Mouse (Mus musculus) CH12.LX (cell line): ENCODE measurements around the gene Ccdc50. TPM values are rescaled to one million over a fixed set of nuclear protein-coding genes. Genes with fewer than 3 reads are reported as not detected.

Experiments
- DNase-seq: peaks from one replicate; pipeline ENCODE4 v3.0.0-alpha.2; 2013; ENCODE audit errors: extremely low read depth
- H3K27ac ChIP-seq: 2 replicates; pipeline ENCODE4 v1.5.1; 2012; ENCODE audit warnings: low read depth, mild to moderate bottlenecking, control low read depth, moderate library complexity; ENCODE audit not compliant: insufficient read depth
- H3K27me3 ChIP-seq: replicated peaks from 2 replicates; pipeline ENCODE3; 2012; ENCODE audit warnings: inconsistent platforms
- H3K36me3 ChIP-seq, 2 experiments: replicated peaks in 1 of 2; 2 replicates each; pipeline versions ENCODE3 to v1.6.1; 2012; ENCODE audit warnings: inconsistent platforms in 1 of 2, low read length in 1 of 2, mild to moderate bottlenecking in 1 of 2, mixed read lengths in 1 of 2, moderate library complexity in 1 of 2; ENCODE audit not compliant: control insufficient read depth in 1 of 2, insufficient read depth in 1 of 2
- H3K4me1 ChIP-seq, 2 experiments: 2 replicates each; pipeline ENCODE4 v1.6.1; 2012; ENCODE audit warnings: inconsistent platforms in 1 of 2, moderate library complexity in 1 of 2; ENCODE audit not compliant: insufficient read depth in 2 of 2, control insufficient read depth in 1 of 2
- H3K4me2 ChIP-seq: 2 replicates; pipeline ENCODE4 v1.6.1; 2012; ENCODE audit warnings: low read depth, mild to moderate bottlenecking, control low read depth; ENCODE audit not compliant: poor library complexity, insufficient read depth, severe bottlenecking
- H3K4me3 ChIP-seq, 3 experiments: fragments of 150-350 bp in 1 of 3; sonication (generic) in 1 of 3; replicated peaks in 1 of 3; 2 replicates each; pipeline versions ENCODE3 to v1.5.1; 2011 to 2012; ENCODE audit warnings: low read depth in 2 of 3, low read length in 2 of 3, mild to moderate bottlenecking in 2 of 3, moderate library complexity in 2 of 3, control low read depth in 1 of 3, improper control_type of control experiment in 1 of 3, inconsistent platforms in 1 of 3, mixed read lengths in 1 of 3; ENCODE audit not compliant: poor library complexity in 1 of 3
- H3K79me2 ChIP-seq: replicated peaks from 2 replicates; pipeline ENCODE4 v1.6.1; 2012; ENCODE audit warnings: mild to moderate bottlenecking, moderate library complexity; ENCODE audit not compliant: control insufficient read depth, poor library complexity, insufficient read depth, severe bottlenecking; ENCODE audit errors: extremely low read depth
- H3K9ac ChIP-seq: 2 replicates; pipeline ENCODE4 v1.6.1; 2012; ENCODE audit warnings: low read depth, mild to moderate bottlenecking, control low read depth, moderate library complexity; ENCODE audit not compliant: insufficient read depth
- H3K9me3 ChIP-seq: replicated peaks from 2 replicates; pipeline ENCODE3; 2012; ENCODE audit warnings: low read length, inconsistent platforms, mixed read lengths
- BHLHE40 ChIP-seq: IDR thresholded peaks from 2 replicates; pipeline ENCODE4 v1.6.1; 2011; ENCODE audit warnings: mild to moderate bottlenecking, low read depth, low read length, improper control_type of control experiment
- CHD1 ChIP-seq: IDR thresholded peaks from 2 replicates; pipeline ENCODE4 v1.6.1; 2012; ENCODE audit warnings: low read depth, low read length, improper control_type of control experiment, inconsistent platforms
- CHD2 ChIP-seq: IDR thresholded peaks from 2 replicates; pipeline ENCODE4 v1.6.1; 2011; ENCODE audit warnings: low read length, improper control_type of control experiment
- CTCF ChIP-seq, 2 experiments: IDR thresholded peaks in 1 of 2; conservative IDR thresholded peaks in 1 of 2; 2 replicates each; pipeline ENCODE4 v1.5.1; 2011 to 2012; ENCODE audit warnings: low read depth in 2 of 2, low read length in 2 of 2, improper control_type of control experiment in 1 of 2, inconsistent platforms in 1 of 2, mild to moderate bottlenecking in 1 of 2, moderate library complexity in 1 of 2
- E2F4 ChIP-seq: IDR thresholded peaks from 2 replicates; pipeline ENCODE4 v1.6.1; 2011; ENCODE audit warnings: low read depth, low read length, improper control_type of control experiment; ENCODE audit not compliant: insufficient replicate concordance
- ELF1 ChIP-seq: IDR thresholded peaks from 2 replicates; pipeline ENCODE4 v1.6.1; 2014; ENCODE audit warnings: low read depth, mild to moderate bottlenecking, inconsistent platforms, low read length, improper control_type of control experiment
- EP300 ChIP-seq: IDR thresholded peaks from 2 replicates; pipeline ENCODE4 v1.6.1; 2011; ENCODE audit warnings: low read length, improper control_type of control experiment
- ETS1 ChIP-seq: conservative IDR thresholded peaks from 2 replicates; pipeline ENCODE4 v1.6.1; 2012; ENCODE audit warnings: low read depth, mild to moderate bottlenecking, inconsistent platforms, low read length, improper control_type of control experiment, moderate library complexity
- GABPA ChIP-seq: IDR thresholded peaks from 2 replicates; pipeline ENCODE4 v1.6.1; 2012; ENCODE audit warnings: low read depth, low read length, improper control_type of control experiment, inconsistent platforms; ENCODE audit not compliant: insufficient replicate concordance
- HCFC1 ChIP-seq: IDR thresholded peaks from 2 replicates; pipeline ENCODE4 v1.6.1; 2012; ENCODE audit warnings: low read depth, mild to moderate bottlenecking, inconsistent platforms, low read length, improper control_type of control experiment
- IRF4 ChIP-seq: IDR thresholded peaks from 2 replicates; pipeline ENCODE4 v1.6.1; 2014; ENCODE audit warnings: low read depth, mild to moderate bottlenecking, inconsistent platforms, low read length, improper control_type of control experiment
- JUN ChIP-seq: IDR thresholded peaks from 2 replicates; pipeline ENCODE4 v1.6.1; 2011; ENCODE audit warnings: low read depth, mild to moderate bottlenecking, low read length, improper control_type of control experiment, moderate library complexity; ENCODE audit not compliant: insufficient read depth
- JUND ChIP-seq: conservative IDR thresholded peaks from 2 replicates; pipeline ENCODE4 v1.6.1; 2011; ENCODE audit warnings: low read depth, low read length, improper control_type of control experiment
- KAT2A ChIP-seq: IDR thresholded peaks from 2 replicates; pipeline ENCODE4 v1.6.1; 2012; ENCODE audit warnings: low read length, improper control_type of control experiment, inconsistent platforms; ENCODE audit not compliant: insufficient replicate concordance
- MAFK ChIP-seq: IDR thresholded peaks from 2 replicates; pipeline ENCODE4 v1.6.1; 2011; ENCODE audit warnings: low read length, improper control_type of control experiment; ENCODE audit not compliant: insufficient replicate concordance
- MAX ChIP-seq: IDR thresholded peaks from 2 replicates; pipeline ENCODE4 v1.6.1; 2011; ENCODE audit warnings: low read length, improper control_type of control experiment
- MEF2A ChIP-seq: IDR thresholded peaks from 2 replicates; pipeline ENCODE4 v1.6.1; 2014; ENCODE audit warnings: low read depth, mild to moderate bottlenecking, inconsistent platforms, low read length, improper control_type of control experiment, borderline replicate concordance
- MYC ChIP-seq: IDR thresholded peaks from 2 replicates; pipeline ENCODE4 v1.6.1; 2011; ENCODE audit warnings: low read depth, mild to moderate bottlenecking, improper control_type of control experiment, low read length
- NELFE ChIP-seq: IDR thresholded peaks from 2 replicates; pipeline ENCODE4 v1.6.1; 2011; ENCODE audit warnings: low read depth, low read length, improper control_type of control experiment
- NRF1 ChIP-seq: IDR thresholded peaks from 2 replicates; pipeline ENCODE4 v1.6.1; 2014; ENCODE audit warnings: low read depth, mild to moderate bottlenecking, inconsistent platforms, low read length, improper control_type of control experiment, moderate library complexity
- PAX5 ChIP-seq: IDR thresholded peaks from 2 replicates; pipeline ENCODE4 v1.6.1; 2012; ENCODE audit warnings: low read length, inconsistent platforms, mixed read lengths
- POLR2A ChIP-seq: IDR thresholded peaks from 2 replicates; pipeline ENCODE4 v1.6.1; 2011; ENCODE audit warnings: low read depth, mild to moderate bottlenecking, improper control_type of control experiment, low read length
- POLR2AphosphoS2 ChIP-seq: IDR thresholded peaks from 2 replicates; pipeline ENCODE4 v1.6.1; 2011; ENCODE audit warnings: low read depth, low read length, improper control_type of control experiment
- RCOR1 ChIP-seq: conservative IDR thresholded peaks from 2 replicates; pipeline ENCODE4 v1.6.1; 2012; ENCODE audit warnings: low read depth, mild to moderate bottlenecking, inconsistent platforms, low read length, improper control_type of control experiment
- TBP ChIP-seq: conservative IDR thresholded peaks from 2 replicates; pipeline ENCODE4 v1.6.1; 2011; ENCODE audit warnings: low read depth, low read length, improper control_type of control experiment
- TCF12 ChIP-seq: IDR thresholded peaks from 2 replicates; pipeline ENCODE4 v1.6.1; 2014; ENCODE audit warnings: low read depth, mild to moderate bottlenecking, inconsistent platforms, low read length, improper control_type of control experiment
- UBTF ChIP-seq: IDR thresholded peaks from 2 replicates; pipeline ENCODE4 v1.6.1; 2012; ENCODE audit warnings: low read depth, mild to moderate bottlenecking, inconsistent platforms, low read length, improper control_type of control experiment, moderate library complexity
- USF1 ChIP-seq: IDR thresholded peaks from 2 replicates; pipeline ENCODE4 v1.6.1; 2014; ENCODE audit warnings: low read depth, mild to moderate bottlenecking, inconsistent platforms, low read length, improper control_type of control experiment
- ZC3H11A ChIP-seq: IDR thresholded peaks from 2 replicates; pipeline ENCODE4 v1.6.1; 2012; ENCODE audit warnings: low read depth, mild to moderate bottlenecking, inconsistent platforms, low read length, improper control_type of control experiment
- ZMIZ1 ChIP-seq: IDR thresholded peaks from 2 replicates; pipeline ENCODE4 v1.6.1; 2012; ENCODE audit warnings: low read depth, mild to moderate bottlenecking, inconsistent platforms, low read length, improper control_type of control experiment
- ZNF384 ChIP-seq: IDR thresholded peaks from 2 replicates; pipeline ENCODE4 v1.6.1; 2012; ENCODE audit warnings: low read depth, low read length, improper control_type of control experiment, inconsistent platforms
- dilution Hi-C: fragments of 300-500 bp; cut with MboI; formaldehyde crosslinking; loops from 2 replicates; pipeline ENCODE4 v1.14.3; 2020; ENCODE audit warnings: low sequenced_read_pairs; ENCODE audit not compliant: extremely low pct_unique_long_range_greater_than_20kb, extremely low pct_ligation_motif_present
- in situ Hi-C: fragments of 300-500 bp; cut with MboI; formaldehyde crosslinking; loops from 3 replicates; pipeline ENCODE4 v1.14.3; 2019; ENCODE audit warnings: low sequenced_read_pairs, low pct_ligation_motif_present, low pct_unique_long_range_greater_than_20kb, mixed read lengths
- polyA plus RNA-seq: library from polyadenylated mRNA; unstranded; fragments of >175 nt; gene quantifications from 2 replicates; pipeline ENCODE4 v1.2.1, GENCODE M21; 2012; ENCODE audit warnings: low read depth; ENCODE audit not compliant: insufficient read length
- total RNA-seq, 2 experiments: library from RNA; depleted of rRNA; stranded (reverse); fragments of 300-350 nt in 1 of 2; fragments of >200 nt in 1 of 2; gene quantifications; 2 replicates each; pipeline ENCODE4 v1.2.3; 2012 to 2014

The Ccdc50 gene
- total and polyA plus RNA-seq, 3 experiments: 203 to 261 (median 243) TPM

DNA sequence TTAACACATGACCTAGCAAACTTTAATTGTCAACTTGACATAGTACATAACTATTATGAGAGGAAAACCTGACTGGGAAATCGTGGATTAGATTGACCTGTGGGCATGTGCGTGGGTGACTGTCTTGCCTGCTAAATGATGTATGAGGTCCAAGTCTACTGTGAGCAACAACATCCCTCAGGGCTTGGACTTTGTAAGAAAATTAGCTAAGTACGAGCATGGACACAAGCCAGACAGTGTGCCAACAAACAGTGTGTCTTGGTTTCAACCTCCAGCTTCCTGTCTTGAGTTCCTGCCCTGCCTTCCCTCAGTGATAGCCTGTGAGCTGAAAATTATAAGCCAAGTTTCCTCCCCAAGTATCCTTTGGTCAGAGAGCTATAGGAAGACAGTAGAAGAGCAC, 41.1 kb upstream of the Ccdc50 start:
- dilution Hi-C loops (no loop called here), in situ Hi-C loops (loop anchor here (5.0 kb wide), 1 partner anchor 40 kb away; the partner anchor contains the start of gene Ccdc50)
- no peak for TF ChIP-seq POLR2A
- TF ChIP-seq ZNF384: no peak
- no peak for TF ChIP-seq POLR2AphosphoS2
- no peak for TF ChIP-seq HCFC1
- no peak for TF ChIP-seq IRF4
- no peak for TF ChIP-seq JUN
- TF ChIP-seq CTCF (conservative IDR thresholded peaks at IDR 0.05 in 1 of 2, IDR thresholded peaks at IDR 0.05 in 1 of 2; ENCODE audit: low read depth in 2 of 2, low read length in 2 of 2): no peak
- no peak for TF ChIP-seq RCOR1
- no peak for TF ChIP-seq MYC
- no peak for TF ChIP-seq JUND
- no peak for TF ChIP-seq MAFK
- TF ChIP-seq TCF12: no peak
- no peak for TF ChIP-seq BHLHE40
- no peak for TF ChIP-seq EP300
- TF ChIP-seq MAX: no peak
- no peak for TF ChIP-seq UBTF
- TF ChIP-seq CHD2: no peak

GRCm38 (mm10) chr16:27348359-27348758, 40.3 kb upstream of the Ccdc50 start:
- peaks cover 22 to 70% of the 10 kb centered on the region in 2 experiments for H3K4me1 ChIP-seq
- DNase-seq: peak; percentile 66
- peak overlapping the region; percentile 99 for H3K27ac ChIP-seq
- H3K4me3 ChIP-seq: no peak overlapping the region
- H3K4me2 ChIP-seq: peak overlapping the region; percentile 83
- no peaks in the 10 kb centered on the region for H3K79me2 ChIP-seq
- no peaks in the 10 kb centered on the region for H3K27me3 ChIP-seq
- in situ Hi-C loops: loop anchor here (5.0 kb wide), 1 partner anchor 39 kb away; the partner anchor contains the start of gene Ccdc50
- dilution Hi-C loops: no loop called here
- H3K9ac ChIP-seq: peak overlapping the region; percentile 52; the same call in 1 of the 2 replicates
- no peaks in the 10 kb centered on the region for H3K9me3 ChIP-seq
- TF ChIP-seq RCOR1 (no peak), IRF4 (peak; percentile 9; the same call in 1 of the 2 replicates), ELF1 (peak; percentile 78), ZNF384 (no peak), PAX5 (no peak), ETS1 (no peak; the same call in 1 of the 2 replicates), CHD1 (no peak), TCF12 (no peak), ZC3H11A (no peak), GABPA (no peak), ZMIZ1 (no peak), KAT2A (no peak), MEF2A (peak; percentile 31; the same call in 1 of the 2 replicates), JUND (peak; percentile 19; the same call in 1 of the 2 replicates), E2F4 (no peak), BHLHE40 (no peak), NELFE (no peak), TBP (peak; percentile 77; the same call in 1 of the 2 replicates), UBTF (no peak), POLR2A (no peak), NRF1 (no peak), MAX (0 out of 2 replicates have a peak, but pooled peaks have one; percentile 21), USF1 (no peak)
- H3K36me3 ChIP-seq: no peaks in the 10 kb centered on the region

More for the DNA sequence above, 41.1 kb upstream of the Ccdc50 start:
- peak overlapping the region; percentile 67 for H3K27ac ChIP-seq
- peak overlapping the region; percentile 13; the same call in 1 of the 2 replicates for H3K9ac ChIP-seq
- no peak for DNase-seq
- no peak overlapping the region for H3K4me2 ChIP-seq
- H3K36me3 ChIP-seq: no peaks in the 10 kb centered on the region
- no peaks in the 10 kb centered on the region for H3K9me3 ChIP-seq
- no peaks in the 10 kb centered on the region for H3K79me2 ChIP-seq
- H3K27me3 ChIP-seq: no peaks in the 10 kb centered on the region
- peaks cover 21 to 61% of the 10 kb centered on the region in 2 experiments for H3K4me1 ChIP-seq
- no peak overlapping the region for H3K4me3 ChIP-seq
